Mouse (Mus musculus): ENCODE measurements around the gene Zpbp2.
A peak's percentile ranks its signal among the peaks of the same experiment; 100 is the strongest.

The Zpbp2 gene

GRCm38 (mm10) chr11:98560942-98561341, 10.0 kb downstream of the Zpbp2 start:
- no peak for DNase-seq

GRCm38 (mm10) chr11:98563025-98563424, 12.1 kb downstream of the Zpbp2 start:
- DNase-seq: no peak

DNA sequence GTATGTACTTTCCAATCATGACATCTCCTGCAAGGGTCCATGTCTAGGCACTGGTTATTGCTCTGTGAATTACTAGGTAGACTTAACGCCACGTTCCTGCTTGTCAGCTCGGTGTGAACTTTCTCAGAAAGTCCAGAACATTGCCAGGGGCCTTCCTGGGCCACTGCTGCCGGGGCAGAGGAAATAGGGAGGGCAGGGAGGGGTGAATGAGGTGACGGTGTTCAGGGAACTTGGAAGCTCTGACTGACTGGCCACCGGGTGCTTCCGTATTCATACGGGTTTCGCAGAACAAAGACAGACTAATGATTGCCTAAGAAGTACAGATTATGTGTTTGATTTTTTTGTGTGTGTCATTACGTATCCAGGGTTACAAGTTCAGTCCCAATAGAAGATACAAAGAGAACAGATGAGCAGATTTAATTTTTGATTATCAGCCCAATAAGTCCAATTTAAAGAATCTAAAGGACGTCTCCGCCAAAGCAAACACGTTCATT, 13.1 kb downstream of the Zpbp2 start:
- no peak for DNase-seq

GRCm38 (mm10) chr11:98568326-98568725, 17.4 kb downstream of the Zpbp2 start:
- DNase-seq: no peak

GRCm38 (mm10) chr11:98569461-98569860, 18.6 kb downstream of the Zpbp2 start:
- no peak for DNase-seq

DNA sequence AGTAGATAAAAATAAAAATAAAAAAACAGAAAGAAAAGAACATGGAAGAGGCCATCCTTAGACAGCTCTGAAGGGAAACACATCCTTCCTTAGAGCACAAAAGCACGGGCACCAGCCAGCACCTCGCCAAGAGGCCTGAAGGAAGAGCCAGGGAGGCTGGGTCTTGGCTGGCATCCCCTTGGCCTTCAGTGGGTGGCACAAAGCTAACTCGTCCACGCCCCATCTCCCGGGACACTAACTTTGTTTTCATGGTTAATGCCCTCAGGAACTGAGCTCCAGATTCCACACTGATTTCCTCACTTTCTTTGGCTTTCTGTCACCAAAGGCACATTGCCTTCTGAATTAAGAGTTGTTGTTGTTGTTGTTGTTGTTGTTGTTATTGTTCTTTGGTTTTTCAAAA, 26.9 kb downstream of the Zpbp2 start:
- no peak for DNase-seq

- peak; percentile 56 to 59 for DNase-seq
Observed at GRCm38 (mm10) chr11:98580301-98581121, 29.6 kb downstream of the Zpbp2 start.

- DNase-seq: no peak
Observed at GRCm38 (mm10) chr11:98581286-98582029, 30.6 kb downstream of the Zpbp2 start.

DNA sequence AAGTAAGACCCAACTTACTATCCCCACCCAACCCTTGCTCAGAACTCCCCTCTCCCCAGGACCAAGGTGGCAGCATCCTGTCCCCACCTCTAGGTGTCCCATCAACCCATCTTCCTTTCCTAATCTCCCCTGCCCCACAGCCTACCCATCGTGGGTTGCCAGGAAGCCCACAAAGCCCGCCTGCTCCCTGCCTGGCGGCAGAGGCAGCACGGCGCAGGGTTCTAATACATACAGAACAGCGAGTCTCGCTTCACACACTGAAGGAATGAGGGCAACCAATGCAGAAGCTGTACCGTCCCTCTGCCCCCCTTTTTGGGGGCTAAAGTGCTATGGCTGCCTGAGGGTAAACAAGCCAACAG, 31.1 kb downstream of the Zpbp2 start:
- no peak for DNase-seq

- no peak for DNase-seq
Observed at GRCm38 (mm10) chr11:98582551-98583264, 31.8 kb downstream of the Zpbp2 start.

DNA sequence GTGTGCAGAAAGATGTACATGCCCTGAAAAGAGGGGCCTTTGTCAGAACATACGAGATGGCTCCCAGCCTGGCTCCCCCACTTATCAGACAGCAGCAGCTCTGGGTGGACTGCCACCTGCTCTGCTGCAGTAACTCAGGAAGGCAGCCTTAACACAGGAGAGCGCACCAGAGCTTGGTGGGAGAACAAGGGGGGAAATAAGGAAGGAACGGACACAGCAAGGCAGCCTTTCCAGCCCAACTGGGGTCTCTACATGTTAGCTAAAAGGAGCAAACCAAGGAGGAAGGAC, 32.3 kb downstream of the Zpbp2 start:
- DNase-seq: no peak

DNA sequence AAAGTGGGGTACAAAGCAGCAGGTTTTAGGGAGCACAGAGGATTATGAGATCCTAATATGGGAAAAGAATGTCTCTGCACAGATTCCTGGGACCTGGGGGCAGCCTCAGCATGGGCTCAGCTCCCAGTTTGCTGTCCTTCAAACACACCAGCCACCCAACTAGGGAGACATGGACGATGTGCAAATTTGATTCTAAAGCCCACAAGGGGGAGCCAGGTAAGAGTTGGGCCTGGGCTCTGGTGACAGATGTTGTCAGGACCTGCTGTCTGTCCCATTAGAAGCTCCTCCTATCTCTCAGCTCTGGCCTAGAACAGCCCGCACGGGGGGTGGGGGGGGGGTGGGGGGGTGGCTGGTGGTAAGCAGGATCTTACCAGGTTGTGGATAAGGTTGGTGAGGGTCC, 32.7 kb downstream of the Zpbp2 start:
- DNase-seq: no peak

DNA sequence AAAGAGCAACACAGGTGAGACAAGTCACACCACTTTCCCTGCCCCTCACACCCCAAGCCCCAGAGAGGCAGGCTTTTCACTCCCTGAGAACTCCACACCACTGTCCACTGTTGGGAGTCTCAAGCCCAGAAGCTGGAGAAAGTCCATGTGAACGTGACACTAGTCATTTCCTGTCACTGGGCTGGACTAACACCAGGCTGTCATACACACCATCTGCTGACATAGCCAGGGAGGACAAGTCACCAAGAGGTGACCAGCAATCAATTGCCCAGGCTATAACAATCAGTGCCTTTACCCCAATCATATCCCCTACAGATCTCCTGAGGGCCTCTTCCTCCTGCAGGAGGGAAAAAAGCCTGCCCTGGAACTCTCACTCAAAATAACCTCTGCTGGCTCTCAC, 33.2 kb downstream of the Zpbp2 start:
- no peak for DNase-seq

DNA sequence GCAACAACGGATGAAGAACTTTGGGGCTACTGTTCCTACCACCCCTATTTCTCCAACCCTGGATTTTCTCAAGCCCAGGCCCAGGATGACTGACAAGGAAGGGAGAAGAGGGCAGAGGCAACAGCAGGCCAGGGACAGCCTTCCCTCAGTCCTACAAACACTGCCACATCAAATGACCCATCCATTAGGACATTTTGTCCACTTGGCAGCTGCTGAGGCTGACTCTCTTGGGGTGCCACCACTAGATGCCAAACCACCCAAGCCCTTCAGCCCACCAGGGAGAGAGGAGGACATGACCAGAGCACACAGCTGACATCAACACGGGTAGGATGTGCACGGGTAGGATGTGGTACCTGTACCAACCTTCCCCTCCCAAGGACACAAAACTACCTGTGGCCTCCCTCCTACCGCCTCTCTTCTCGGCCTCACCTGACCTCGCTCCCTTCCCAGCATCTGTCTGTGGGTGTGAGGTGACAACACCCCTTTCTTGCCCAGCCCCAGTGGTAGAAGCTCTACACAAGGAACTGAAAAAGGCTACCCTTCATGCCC, 33.8 kb downstream of the Zpbp2 start:
- no peak for DNase-seq

DNA sequence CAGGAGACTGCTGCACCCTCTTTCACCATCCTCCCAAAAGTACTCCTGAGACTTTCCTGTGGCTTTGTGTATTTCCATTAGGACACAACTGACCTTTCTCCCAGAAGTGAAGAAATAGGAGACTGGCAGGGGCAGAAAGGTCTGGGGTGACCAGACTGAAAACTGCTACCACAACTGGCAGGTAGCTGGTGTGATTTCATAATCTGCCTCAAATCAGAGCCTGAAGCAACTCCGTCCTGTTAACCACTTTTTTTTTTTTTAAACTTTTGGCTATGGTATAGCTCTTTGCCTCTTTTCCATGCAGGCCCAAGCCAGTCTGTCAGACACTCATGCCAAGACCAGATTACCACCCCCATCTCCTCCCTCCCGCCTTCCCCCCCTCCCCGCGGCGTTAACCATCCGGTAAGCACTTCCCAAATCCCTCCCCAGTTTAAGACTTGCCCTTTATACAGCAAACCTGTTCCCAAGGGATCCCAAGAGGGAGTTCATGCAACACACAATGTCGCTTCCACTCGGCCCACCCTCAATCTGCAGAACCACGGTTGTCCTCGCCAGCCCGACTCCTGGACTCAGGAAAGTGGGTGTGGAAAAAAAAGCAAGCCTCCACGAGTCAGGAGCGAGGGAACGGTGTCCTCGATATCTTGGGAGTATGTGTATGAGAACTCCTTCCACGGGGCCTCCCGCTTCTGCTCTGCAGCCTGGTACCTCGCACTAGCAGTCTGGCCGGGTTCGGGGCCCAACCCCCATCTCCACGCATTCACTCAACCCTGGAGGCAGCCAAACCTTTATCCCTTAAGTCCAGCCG, 35.4 kb downstream of the Zpbp2 start:
- peak in 1 of 2 experiments; percentile 28 for DNase-seq

DNA sequence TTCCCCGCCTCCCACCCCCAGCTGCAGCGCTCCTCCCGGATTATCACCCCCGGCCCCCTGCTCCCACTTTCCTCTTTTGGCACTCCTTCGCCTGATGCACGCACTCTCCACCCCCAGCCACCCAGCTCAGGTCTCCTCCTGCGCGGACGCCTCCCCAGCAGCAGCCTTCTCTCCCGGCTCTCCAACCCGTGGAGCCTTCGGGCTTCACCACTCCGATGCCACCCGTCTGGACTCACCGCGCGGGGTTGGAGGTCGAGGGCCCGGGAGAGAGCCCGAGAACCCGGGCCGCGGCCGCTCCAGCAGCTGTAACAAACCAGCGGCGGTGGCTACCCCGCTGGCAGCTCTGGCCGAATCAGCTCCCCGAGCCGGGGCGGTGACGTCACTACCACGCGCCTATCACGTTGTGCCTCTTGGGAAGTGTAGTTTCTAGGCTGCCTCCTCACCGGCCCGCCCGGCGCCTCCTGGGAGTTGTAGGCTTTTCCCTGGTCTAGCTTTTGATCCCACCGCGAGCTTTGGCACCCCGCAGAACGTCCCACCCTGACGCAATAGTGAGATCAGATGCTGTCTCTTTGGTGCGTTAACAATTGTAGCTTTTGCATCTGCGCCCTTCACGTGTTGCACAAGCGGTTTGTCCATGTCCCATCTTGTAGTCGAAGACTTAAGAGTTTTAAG, 36.1 kb downstream of the Zpbp2 start, which contains the start of gene Ormdl3:
Ormdl3 (minus strand) TSS at position 477 of the 672 bp plus-strand sequence.
- peak; percentile 99 for DNase-seq

DNA sequence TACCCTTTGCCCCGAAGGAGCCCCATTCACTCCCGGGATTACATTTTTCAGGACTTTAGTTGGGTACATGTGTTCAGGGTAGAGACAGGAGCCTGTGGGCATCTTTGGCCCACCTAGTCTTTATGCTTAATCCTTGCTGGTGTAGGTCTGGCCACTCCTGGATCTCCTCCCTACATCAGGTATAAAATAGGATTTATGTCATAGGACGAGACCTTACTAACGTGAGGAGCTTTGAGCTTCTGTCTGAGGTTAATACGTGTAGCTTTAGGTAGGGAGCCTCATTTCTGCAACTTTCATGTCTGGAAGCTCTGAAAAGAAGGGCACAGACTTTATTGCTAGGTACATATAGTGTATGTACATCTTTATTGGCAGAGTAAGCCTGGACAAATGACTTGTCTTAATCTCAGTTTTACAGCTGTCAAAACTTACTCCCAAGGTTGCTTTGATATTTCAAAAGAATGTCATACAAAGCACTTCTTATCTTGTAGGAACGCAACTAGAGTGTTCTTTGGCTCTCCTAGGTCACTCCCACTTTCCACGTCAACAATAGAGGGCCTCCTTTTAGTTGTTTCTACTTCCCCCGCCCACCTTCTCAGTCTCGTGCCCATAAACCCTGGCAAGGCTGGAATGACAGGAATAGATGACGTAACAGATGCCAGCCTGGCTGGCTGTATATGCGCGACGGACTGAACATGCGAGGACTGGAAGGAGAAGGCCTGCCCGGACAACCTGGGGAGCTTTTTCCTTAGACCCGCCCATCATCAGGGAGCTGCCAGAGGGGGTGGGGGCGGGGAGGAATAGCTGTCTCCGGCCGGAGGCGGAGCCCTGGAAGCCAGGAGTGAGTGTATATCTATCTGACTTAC, 37.0 kb downstream of the Zpbp2 start:
- DNase-seq: peak; percentile 75 to 88

GRCm38 (mm10) chr11:98588833-98589281, 38.0 kb downstream of the Zpbp2 start:
- DNase-seq: no peak

GRCm38 (mm10) chr11:98589306-98589705, 38.4 kb downstream of the Zpbp2 start:
- DNase-seq: no peak

Measured in kidney, postnatal 25 days (tissue).